In genomic region chr11:5868324-5868723, GRCm38 (mm10) we compare ENCODE assay signal across 14 mouse cellular contexts. TPM values are rescaled to one million over a fixed set of nuclear protein-coding genes. Genes with fewer than 3 reads are reported as not detected.
"Had no signal": no experiment of that assay in that cellular context is flagged by ENCODE, and none has a peak within 500 bp of the region (broad histone marks: within the 10 kb centered on the region; RNA-seq: fewer than 3 reads in every experiment).

No protein-coding gene starts in this region.

- H3K4me1 ChIP-seq: limb, embryonic 15.5 days; liver, embryonic 12.5 days; midbrain, embryonic 15.5 days; neural tube, embryonic 12.5 days had no signal

- H3K27ac ChIP-seq: left cerebral cortex, adult 2 months; limb, embryonic 15.5 days; liver, embryonic 12.5 days; macrophage; midbrain, embryonic 15.5 days; neural tube, embryonic 12.5 days had no signal

- H3K9ac ChIP-seq: limb, embryonic 15.5 days; liver, embryonic 12.5 days; lung, embryonic 14.5 days; midbrain, embryonic 15.5 days; neural tube, embryonic 12.5 days had no signal

- DNase-seq: lung, embryonic 14.5 days; lung, postnatal 10 days; thymus, postnatal 36 days had no signal

- H3K4me3 ChIP-seq: left cerebral cortex, adult 2 months; limb, embryonic 15.5 days; liver, embryonic 12.5 days; megakaryocyte, embryonic 14.5 days; midbrain, embryonic 15.5 days; neural tube, embryonic 12.5 days had no signal

- H3K27me3 ChIP-seq: limb, embryonic 15.5 days had no signal

RNA-seq across cellular contexts. Expression of gene Aebp1, which starts 6.6 kb away (rescaled TPM):
- total RNA-seq: monocyte, adult 5-6 weeks; neutrophil, adult 5-6 weeks had no signal

RNA-seq across cellular contexts. Expression of gene Myl7, which starts 30.3 kb away (rescaled TPM):
- total RNA-seq: layer of hippocampus, postnatal 25 days; left cerebral cortex, adult 2 months; left cerebral cortex, postnatal 25 days; monocyte, adult 5-6 weeks; neutrophil, adult 5-6 weeks had no signal
- polyA plus RNA-seq: macrophage; midbrain, embryonic 15.5 days had no signal
